Mouse (Mus musculus) thymus, postnatal 0 days (tissue): ENCODE results near the gene Skap1. TPM values are rescaled to one million over a fixed set of nuclear protein-coding genes. Genes with fewer than 3 reads are reported as not detected.
"Not testable (repeated sequence)": the region's sequence is repeated elsewhere in the genome, so short reads cannot be mapped to it uniquely, and the experiment has no call there.

ENCODE experiments used
- DNase-seq: peaks from one replicate; pipeline ENCODE4 v3.0.0-alpha.2; 2015; ENCODE audit warnings: low spot score
- polyA plus RNA-seq: library from polyadenylated mRNA; unstranded; fragments of >200 nt; fragmentation: Nextera tagmentation; extraction: Ambion mirVana; gene quantifications from 2 replicates; pipeline ENCODE4 v1.2.1, GENCODE M21; 2015

Skap1 gene
- polyA plus RNA-seq, 1 experiment from 2014 or later: 450 TPM

DNA sequence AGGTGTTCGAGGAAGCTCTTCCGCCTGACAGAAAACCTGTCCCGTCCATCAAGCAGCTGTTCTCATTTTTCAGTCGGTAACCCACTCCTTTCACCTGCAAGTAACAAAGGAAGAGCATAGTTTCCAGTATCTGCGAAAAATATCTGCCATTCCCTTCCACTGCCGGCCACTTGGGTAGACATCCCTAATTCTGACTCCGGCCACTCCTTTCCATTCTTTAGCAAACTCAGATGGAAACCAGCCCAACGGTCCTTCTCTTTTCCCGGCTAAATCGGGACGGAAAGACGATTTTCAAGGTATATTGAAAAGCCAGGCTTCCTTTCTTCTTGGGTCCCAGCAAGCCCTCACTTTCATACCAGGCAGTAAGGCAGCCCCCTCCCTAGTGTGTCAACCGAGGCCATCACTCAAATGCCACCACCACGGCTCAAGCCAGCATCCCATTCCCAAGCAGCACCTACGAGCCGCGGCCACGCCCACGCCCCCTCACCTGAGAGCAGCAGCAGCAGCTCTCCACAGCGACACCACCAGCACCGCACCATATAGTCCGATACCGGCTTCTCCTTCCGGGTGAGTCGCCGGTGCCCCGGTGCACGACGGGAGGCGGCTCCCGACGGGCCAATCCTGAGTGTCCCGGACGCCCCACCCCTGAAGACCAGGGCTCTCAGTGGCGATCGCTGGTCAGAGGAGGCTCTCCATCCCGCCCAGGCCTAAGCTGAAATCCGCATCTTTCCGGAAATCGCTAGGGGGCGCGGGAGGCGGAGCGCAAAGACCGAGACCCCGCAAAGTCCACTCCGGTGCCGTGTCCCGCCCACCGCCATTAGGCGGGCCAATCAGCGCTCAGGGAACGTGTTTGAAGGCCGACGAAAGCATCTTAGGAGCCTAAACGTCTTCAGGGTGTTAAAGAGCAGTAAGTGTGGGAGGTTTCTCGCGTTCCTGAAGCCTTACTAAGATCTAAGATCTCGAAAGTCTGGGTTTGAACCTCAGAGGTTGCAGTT, 312.9 kb downstream of the Skap1 start, which contains the start of gene Snx11:
Gene Snx11, minus strand, starts transcription at position 592 of the 995 bp plus-strand sequence.
- peak; percentile 95 for DNase-seq

DNA sequence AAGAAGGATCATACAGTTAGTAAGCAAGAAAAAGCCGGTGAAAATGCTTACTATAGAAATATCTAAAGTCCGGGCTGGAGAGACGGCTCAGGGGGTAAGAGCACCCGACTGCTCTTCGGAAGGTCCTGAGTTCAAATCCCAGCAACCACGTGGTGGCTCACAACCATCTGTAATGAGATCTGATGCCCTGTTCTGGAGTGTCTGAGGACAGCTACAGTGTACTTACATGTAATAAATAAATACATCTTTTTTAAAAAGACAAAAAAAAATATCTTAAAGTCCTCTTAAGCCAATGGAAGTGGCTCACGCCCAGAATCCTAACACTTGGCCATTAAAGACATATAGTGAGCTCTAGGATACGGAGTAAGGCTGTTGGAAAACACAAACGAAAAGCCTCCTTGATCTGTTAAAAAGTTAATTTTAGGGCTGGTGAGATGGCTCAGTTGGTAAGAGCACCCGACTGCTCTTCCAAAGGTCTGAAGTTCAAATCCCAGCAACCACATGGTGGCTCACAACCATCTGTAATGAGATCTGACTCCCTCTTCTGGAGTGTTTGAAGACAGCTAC, 313.8 kb downstream of the Skap1 start:
- DNase-seq: not testable (repeated sequence)

DNA sequence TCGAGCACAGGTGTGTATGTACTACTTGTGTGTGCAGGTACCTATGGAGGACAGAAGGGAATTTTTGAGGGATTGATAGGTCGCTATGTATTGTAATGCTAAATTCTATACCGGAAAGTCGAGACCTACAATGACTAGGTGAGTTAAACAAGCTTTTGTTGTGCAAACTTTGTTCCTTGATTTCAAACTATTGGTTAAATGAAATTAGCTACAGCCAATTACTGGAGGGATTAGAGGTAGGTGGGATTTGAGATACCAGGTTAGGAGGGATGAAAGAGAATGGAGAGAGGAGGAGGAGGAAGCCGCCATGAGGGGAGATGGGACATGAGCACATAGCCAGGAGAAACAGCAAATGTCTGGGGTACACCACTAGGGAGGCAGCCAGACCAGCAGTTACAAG, 315.9 kb downstream of the Skap1 start:
- no peak for DNase-seq

DNA sequence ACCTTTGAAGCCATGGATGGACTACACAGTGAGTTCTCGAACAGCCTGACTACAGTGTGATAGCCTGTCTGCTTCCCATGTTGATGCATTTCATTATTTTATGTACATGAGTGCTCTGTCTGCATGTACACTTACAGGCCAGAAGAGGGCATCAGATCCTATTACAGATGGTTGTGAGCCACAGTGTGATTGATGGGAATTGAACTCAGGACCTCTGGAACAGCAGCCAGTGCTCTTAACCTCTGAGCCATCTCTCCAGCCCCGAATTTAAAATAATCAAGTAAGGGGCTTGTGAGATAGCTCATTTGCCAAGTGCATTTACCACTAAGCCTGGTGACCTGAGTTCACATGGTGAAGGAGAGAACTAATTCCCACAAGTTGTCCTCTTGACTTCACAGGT, 317.0 kb downstream of the Skap1 start:
- DNase-seq: peak; percentile 25

DNA sequence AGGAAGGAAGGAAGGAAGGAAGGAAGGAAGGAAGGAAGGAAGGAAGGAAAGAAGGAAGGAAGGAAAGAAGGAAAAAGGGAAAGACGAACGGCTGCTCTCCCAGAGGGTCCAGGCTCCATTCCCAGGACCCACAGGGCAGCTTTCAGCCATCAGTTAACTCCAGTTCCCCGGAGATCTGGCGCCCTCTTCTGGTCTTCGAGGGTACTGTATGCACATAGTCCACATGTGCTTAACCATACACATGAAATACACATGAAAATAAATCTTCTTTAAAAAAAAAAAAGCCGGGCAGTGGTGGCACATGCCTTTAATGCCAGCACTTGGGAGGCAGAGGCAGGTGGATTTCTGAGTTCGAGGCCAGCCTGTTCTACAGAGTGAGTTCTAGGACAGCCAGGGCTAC, 320.5 kb downstream of the Skap1 start:
- peak; percentile 64 for DNase-seq

DNA sequence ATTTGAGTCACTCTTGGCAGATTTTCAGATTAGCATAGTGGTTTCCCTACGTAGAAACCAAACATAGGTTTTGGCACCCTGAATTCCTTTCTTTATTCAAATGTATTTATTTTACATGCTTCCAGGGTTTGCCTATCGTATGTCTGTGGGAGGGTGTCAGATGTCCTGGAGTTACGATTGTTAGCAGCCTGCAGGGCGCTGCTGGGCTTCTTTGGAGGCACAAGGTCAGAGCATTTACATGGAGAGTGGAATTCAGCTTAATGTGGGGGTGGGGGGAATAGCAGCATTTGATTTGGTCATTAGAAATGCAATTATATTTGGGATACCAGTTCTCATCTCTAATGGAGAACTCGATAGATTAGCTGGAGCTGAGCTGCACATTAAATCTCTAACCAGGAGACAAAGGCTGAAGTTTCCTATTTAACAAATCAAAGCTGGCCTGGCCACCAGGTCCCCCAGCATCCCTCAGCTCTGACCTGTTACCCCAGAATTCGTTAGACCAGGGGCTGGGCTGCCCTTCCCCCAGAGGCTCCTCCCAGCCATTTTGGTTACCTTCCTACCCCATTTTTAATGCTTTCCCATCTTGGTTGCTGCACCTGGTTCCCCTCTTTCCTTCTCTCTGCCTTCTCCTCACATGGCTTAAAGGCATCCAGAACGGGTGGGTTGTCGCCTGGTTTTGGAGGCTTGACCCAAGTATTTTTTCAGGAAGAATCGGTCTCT, 322.5 kb downstream of the Skap1 start:
- DNase-seq: no peak

DNA sequence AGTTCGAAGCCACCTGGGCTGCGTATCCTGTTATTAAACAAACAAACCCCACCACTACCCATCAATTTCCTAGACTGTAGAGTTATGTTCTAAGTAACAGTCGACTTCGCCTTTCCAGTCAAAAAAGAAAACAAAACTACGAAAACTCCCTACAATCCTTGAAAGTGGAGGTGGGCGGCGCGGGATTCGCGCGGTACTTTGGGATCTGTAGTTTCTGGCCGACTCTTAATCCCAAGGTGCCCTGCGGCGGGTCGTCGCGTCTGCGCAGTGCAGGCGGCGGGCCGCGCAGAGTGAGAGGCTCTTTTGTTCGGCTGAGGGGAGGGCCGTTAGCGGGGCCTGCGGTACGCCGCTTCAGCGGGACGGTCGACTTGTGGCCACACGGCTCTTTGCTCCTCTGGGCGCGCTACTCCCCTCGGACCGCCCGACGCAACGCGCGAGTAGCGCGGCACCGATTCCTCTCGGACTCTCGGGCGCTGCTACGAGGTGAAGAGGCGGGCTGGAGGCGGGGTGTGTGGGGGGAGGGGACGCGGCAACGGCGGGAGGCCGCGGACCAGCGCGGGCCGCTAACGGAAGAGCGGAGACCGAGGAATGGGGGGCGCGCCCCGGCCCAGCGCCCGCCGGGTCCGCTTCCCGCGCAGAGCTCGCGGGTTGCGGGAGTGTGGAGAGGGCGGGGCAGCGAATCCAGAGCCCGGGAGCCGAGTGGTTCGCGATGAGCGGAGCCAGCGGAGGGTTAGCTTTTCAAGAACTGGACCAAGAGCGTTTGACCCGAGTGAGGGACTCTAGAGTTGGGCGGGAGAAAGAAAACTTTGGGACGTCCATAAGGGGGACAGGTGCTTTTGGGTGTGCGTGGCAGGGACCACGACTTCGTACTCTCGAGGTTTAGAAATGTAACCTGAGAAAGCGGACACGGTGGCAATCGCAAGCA, 324.7 kb downstream of the Skap1 start, which contains the start of gene Cbx1:
Gene Cbx1, plus strand, starts transcription at position 257 of the 925 bp plus-strand sequence.
- peak; percentile 90 for DNase-seq

DNA sequence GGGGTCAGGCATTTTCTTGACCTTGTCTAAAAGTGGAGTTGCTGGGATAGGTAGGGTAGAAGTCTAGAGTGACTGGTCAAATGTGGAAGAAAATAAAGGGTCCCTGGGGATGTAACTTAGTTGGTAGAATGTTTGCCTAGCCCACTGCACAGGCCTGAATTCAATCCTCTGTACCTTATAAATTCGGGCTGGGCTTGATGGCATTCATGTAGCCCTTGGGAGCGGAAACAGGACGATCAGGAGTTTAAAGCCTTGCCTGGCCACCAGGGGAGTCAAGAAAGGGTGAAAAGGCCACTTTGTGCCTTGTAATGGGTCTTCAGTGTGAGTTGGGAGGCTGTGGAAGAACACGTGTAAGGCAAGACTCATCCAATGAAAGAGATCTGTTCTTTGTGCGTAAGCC, 325.6 kb downstream of the Skap1 start:
- peak; percentile 6 for DNase-seq

DNA sequence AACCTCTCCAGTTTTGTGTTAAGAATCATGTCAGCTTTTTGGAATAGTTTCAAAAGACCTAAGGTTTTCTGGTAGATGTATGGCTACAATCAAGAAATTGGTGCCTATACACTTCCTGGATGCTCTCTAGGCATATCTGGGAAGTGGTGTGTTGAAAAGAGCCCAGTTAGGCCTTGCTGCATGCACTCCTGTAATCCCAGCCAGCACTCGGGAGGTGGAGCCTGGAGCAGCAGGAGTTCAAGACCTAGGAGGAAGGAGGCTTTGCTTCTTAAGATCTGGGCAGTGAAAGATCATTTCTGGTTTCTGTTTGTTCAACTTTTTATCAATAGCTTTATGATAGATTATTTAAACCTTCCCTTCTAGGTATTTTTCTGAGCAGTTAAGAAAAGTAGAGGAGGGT, 326.3 kb downstream of the Skap1 start:
- DNase-seq: no peak

DNA sequence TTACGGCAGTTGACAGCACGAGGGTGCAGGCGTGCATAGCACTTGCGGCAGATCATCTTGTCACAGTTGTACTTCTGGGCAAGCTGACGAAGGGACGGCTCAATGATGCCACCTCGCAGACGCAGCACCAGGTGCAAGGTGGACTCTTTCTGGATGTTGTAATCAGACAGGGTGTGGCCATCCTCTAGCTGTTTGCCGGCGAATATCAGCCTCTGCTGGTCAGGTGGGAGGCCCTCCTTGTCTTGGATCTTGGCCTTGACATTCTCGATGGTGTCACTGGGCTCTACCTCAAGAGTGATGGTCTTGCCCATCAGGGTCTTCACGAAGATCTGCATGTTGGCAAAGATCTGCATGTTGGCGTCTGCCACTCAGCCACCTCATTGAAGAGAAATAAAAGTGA, 331.1 kb downstream of the Skap1 start:
- no peak for DNase-seq

DNA sequence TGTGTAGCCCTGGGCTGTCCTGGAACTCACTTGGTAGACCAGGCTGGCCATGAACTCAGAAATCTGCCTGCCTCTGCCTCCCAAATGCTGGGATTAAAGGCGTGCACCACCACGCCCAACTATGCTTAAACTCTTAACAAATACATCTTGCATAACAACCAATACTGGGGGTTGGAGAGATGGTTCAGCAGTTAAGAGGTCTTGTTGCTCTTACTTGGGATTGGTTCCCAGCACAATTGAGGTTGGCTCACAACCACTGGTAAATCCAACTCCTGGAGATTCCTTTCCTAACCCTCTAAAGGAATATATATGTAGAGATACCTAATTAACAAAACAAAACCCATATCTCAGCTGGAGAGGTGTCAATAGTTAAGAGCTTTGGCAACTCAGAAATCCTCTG, 331.7 kb downstream of the Skap1 start:
- no peak for DNase-seq

DNA sequence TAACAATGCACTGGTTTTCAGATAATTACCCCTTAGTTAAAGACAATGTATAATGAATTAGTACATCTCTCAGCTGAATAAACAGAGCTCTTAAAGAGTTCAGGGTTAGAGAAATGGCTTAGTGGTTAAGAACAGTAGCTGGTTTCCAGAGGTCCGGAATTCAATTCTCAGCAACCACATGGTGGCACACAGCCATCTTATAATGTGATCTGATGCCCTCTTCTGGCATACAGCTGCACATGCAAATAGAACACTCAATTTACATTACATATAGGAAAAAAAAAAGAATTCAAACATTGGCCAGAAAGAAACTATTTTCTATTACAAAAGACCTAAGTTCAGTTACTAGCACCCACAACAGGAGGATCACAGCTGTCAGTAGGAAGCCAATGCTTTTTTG, 332.2 kb downstream of the Skap1 start:
- DNase-seq: peak; percentile 8

DNA sequence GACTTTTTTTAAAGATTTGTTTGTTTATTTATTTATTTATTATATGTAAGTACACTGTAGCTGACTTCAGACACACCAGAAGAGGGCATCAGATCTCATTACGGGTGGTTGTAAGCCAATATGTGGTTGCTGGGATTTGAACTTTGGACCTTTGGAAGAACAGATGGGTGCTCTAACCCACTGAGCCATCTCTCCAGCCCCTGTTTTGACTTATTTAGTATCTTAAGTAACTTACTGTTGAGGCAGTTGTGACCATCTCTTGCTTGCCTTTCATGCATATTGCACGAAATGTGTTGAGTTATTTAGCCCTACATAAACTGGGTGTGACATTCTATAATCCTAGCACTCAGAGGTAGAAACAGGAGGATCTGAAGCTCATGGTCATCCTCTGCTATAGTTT, 335.1 kb downstream of the Skap1 start:
- no peak for DNase-seq

DNA sequence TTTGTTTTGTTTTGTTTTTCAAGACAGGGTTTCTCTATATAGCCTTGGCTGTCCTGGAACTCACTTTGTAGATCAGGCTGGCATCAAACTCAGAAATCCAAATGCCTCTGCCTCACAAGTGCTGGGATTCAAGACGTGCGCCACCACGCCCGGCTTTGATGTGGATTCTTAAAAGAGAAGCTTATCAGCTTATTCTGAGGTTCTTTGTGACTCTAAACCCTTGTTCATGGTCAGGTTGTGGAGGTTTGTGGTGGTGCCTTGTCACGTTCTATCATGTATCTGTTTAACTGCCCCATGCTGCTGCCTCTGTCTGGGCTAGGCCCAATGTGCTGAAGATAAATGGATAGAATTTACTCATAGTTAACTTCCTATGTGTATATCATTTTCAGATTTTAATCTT, 341.2 kb downstream of the Skap1 start:
- DNase-seq: no peak

DNA sequence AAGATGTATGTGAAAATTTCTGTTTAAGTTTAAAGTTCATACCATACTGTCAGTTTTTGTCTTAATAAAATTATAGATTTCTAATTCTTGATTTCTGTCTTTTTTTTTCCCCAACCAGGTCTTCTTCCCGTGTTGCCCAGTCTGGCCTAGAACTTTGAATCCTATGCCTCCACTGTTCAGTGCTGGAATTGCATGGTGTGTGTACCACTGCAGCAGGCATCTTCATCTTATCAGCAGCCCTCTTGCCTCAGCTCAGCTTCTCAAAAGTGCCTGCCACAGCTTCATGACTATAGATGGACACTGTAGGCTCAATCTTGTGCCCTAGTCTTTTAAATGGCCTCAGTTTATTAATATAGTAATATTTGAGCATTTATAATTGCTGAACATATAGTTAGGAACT, 343.7 kb downstream of the Skap1 start:
- no peak for DNase-seq

Other genes starting within 250 kb of the Skap1 start
- 0.09 TPM in 1 of 2 replicates, not detected in the other for gene Hoxb9, start 193.1 kb upstream of the Skap1 start, polyA plus RNA-seq
- gene Hoxb8, start 182.7 kb upstream of the Skap1 start, polyA plus RNA-seq: not detected in 2 replicates
- gene Hoxb7, start 178.0 kb upstream of the Skap1 start, polyA plus RNA-seq: 0.19 TPM in 1 of 2 replicates, not detected in the other
- 0.10 TPM in 1 of 2 replicates, not detected in the other for gene Hoxb6, start 172.1 kb upstream of the Skap1 start, polyA plus RNA-seq
- gene Hoxb5, start 161.3 kb upstream of the Skap1 start, polyA plus RNA-seq: 0.15 and 0.16 TPM in 2 replicates
- 0.09 and 0.20 TPM in 2 replicates for gene Hoxb4, start 146.3 kb upstream of the Skap1 start, polyA plus RNA-seq
- 0.18 and 0.30 TPM in 2 replicates for gene Hoxb3, start 141.3 kb upstream of the Skap1 start, polyA plus RNA-seq
- gene Hoxb2, start 114.1 kb upstream of the Skap1 start, polyA plus RNA-seq: 1.3 and 1.4 TPM in 2 replicates
- gene Hoxb1, start 98.8 kb upstream of the Skap1 start, polyA plus RNA-seq: not detected in 2 replicates